ENCODE assay signal across 19 mouse cellular contexts in genomic region chr4:80895278-80895894, GRCm38 (mm10). TPM values are rescaled to one million over a fixed set of nuclear protein-coding genes. Genes with fewer than 3 reads are reported as not detected.
DNase-seq lines count a peak whose midpoint lies in the region; ATAC-seq lines count a peak whose summit lies in the region.
"Had no signal": no experiment of that assay in that cellular context is flagged by ENCODE, and none has a peak within 500 bp of the region (broad histone marks: within the 10 kb centered on the region; RNA-seq: fewer than 3 reads in every experiment).

No protein-coding gene starts in this region.

- H3K4me2 ChIP-seq in embryonic facial prominence, embryonic 11.5 days (ENCODE audit: low read depth, low read length), result no peak overlapping the region
- H3K4me2 ChIP-seq: heart, embryonic 11.5 days; hindbrain, embryonic 14.5 days; midbrain, embryonic 15.5 days had no signal

- 53% methylated on average over 4 of the region's 4 CpGs for WGBS in embryonic facial prominence, embryonic 11.5 days
- 64% methylated on average over 4 of the region's 4 CpGs for WGBS in embryonic facial prominence, embryonic 10.5 days
- WGBS in large intestine, adult 2 months, result 16% methylated on average over 4 of the region's 4 CpGs

- DNase-seq in embryonic facial prominence, embryonic 11.5 days (ENCODE audit: low spot score), result peak; percentile 57
- no peak for DNase-seq in embryonic facial prominence, embryonic 10.5 days (ENCODE audit: low spot score)
- DNase-seq in NIH3T3 (ENCODE audit: low read depth), result peak; percentile 48
- peak; percentile 42 for DNase-seq in large intestine, adult 2 months (ENCODE audit: low read depth, low spot score)
- peak; percentile 81 for DNase-seq in lung, postnatal 36 days
- DNase-seq in left cerebral cortex, adult 18-20 months (ENCODE audit: low spot score in 2 of 2), result no peak
- DNase-seq in cerebellum, adult 8-10 months, result no peak
- DNase-seq: adrenal gland, adult 8-10 months; cerebellum, adult 18-20 months; heart, postnatal 14 days; kidney, adult 2 months; kidney, postnatal 36 days; thymus, adult 18-20 months had no signal

- H3K27ac ChIP-seq in embryonic facial prominence, embryonic 11.5 days (replicated peaks; ENCODE audit: low read depth, low read length), result no peak overlapping the region
- H3K27ac ChIP-seq in embryonic facial prominence, embryonic 10.5 days (replicated peaks), result no peak overlapping the region
- H3K27ac ChIP-seq: hindbrain, embryonic 14.5 days; midbrain, embryonic 15.5 days had no signal

- H3K4me3 ChIP-seq in embryonic facial prominence, embryonic 11.5 days (ENCODE audit: low read depth, low read length), result no peak overlapping the region
- no peak overlapping the region for H3K4me3 ChIP-seq in embryonic facial prominence, embryonic 10.5 days
- H3K4me3 ChIP-seq: midbrain, embryonic 15.5 days had no signal

- H3K4me1 ChIP-seq in embryonic facial prominence, embryonic 11.5 days (ENCODE audit: control insufficient read depth, insufficient read depth, low read length), result no peaks in the 10 kb centered on the region
- 0 out of 2 replicates have a peak, but pooled peaks cover 8% of the 10 kb centered on the region for H3K4me1 ChIP-seq in embryonic facial prominence, embryonic 10.5 days
- H3K4me1 ChIP-seq: midbrain, embryonic 15.5 days had no signal

- no peaks in the 10 kb centered on the region for H3K9me3 ChIP-seq in embryonic facial prominence, embryonic 11.5 days (replicated peaks; ENCODE audit: control insufficient read depth, low read length)
- no peaks in the 10 kb centered on the region for H3K9me3 ChIP-seq in embryonic facial prominence, embryonic 10.5 days
- H3K9me3 ChIP-seq: midbrain, embryonic 15.5 days had no signal

- H3K9ac ChIP-seq in embryonic facial prominence, embryonic 11.5 days (replicated peaks; ENCODE audit: low read length), result no peak overlapping the region
- H3K9ac ChIP-seq: hindbrain, embryonic 14.5 days; midbrain, embryonic 15.5 days had no signal

- H3K27me3 ChIP-seq in embryonic facial prominence, embryonic 11.5 days (ENCODE audit: control insufficient read depth, insufficient read depth, low read length), result no peaks in the 10 kb centered on the region
- no peaks in the 10 kb centered on the region for H3K27me3 ChIP-seq in embryonic facial prominence, embryonic 10.5 days (replicated peaks; ENCODE audit: low read depth, poor library complexity, severe bottlenecking)
- H3K27me3 ChIP-seq: CH12.LX; midbrain, embryonic 15.5 days had no signal

- no peaks in the 10 kb centered on the region for H3K36me3 ChIP-seq in embryonic facial prominence, embryonic 11.5 days (replicated peaks; ENCODE audit: control insufficient read depth, insufficient read depth, low read depth, low read length)
- H3K36me3 ChIP-seq in embryonic facial prominence, embryonic 10.5 days (replicated peaks), result no peaks in the 10 kb centered on the region
- H3K36me3 ChIP-seq: midbrain, embryonic 15.5 days had no signal

- no peak for ATAC-seq in embryonic facial prominence, embryonic 11.5 days (replicated peaks; ENCODE audit: insufficient number of reproducible peaks, low FRiP score, low TSS enrichment, low read depth)
- no peak for ATAC-seq in megakaryocyte progenitor cell, adult 5-6 weeks (replicated peaks; ENCODE audit: poor library complexity)
- ATAC-seq: forebrain, embryonic 14.5 days; midbrain, embryonic 15.5 days had no signal

RNA-seq across cellular contexts. Expression of gene Lurap1l, which starts 15.1 kb away (rescaled TPM):
- polyA plus RNA-seq in embryonic facial prominence, embryonic 11.5 days (2014; fragmentation: Nextera tagmentation; extraction: Ambion mirVana), result 3.4 and 3.8 TPM in 2 replicates
- 1.7 and 2.1 TPM in 2 replicates for polyA plus RNA-seq in embryonic facial prominence, embryonic 10.5 days (2016; fragmentation: Nextera tagmentation; extraction: Ambion mirVana)
- polyA plus RNA-seq in large intestine, adult 2 months (2012; rRNA removed), result 28.7 and 39.5 TPM in 2 replicates
- not detected in 2 replicates for total RNA-seq in megakaryocyte progenitor cell, adult 5-6 weeks (2015)
- total RNA-seq in megakaryocyte progenitor cell, adult 5-6 weeks (2017), result not detected in 2 replicates
- 10 to 100 TPM in 1 of 2 experiments, 1 to 10 TPM in 1; 9.8 to 10.4 TPM for total RNA-seq in left cerebral cortex, adult 18-20 months (2021)
- total RNA-seq: CH12.LX had no signal

Comparison
In these comparisons a context has a peak if more than half of its experiments do, and no peak if none do; other contexts are left out.
1. DNase-seq: peak in embryonic facial prominence, embryonic 11.5 days (single experiment), NIH3T3 (single experiment), large intestine, adult 2 months (single experiment) and lung, postnatal 36 days (single experiment); none in embryonic facial prominence, embryonic 10.5 days (single experiment), left cerebral cortex, adult 18-20 months (0 of 2) and cerebellum, adult 8-10 months (single experiment).